Mouse (Mus musculus) neutrophil, adult 59 days (primary cell): ENCODE measurements around the gene Nr1h3. TPM values are rescaled to one million over a fixed set of nuclear protein-coding genes. Genes with fewer than 3 reads are reported as not detected.

Experiments used
- total RNA-seq, 2 experiments: library from RNA; stranded (reverse); gene quantifications; 1 replicate in 1 of 2; 2 replicates in 1 of 2; pipeline ENCODE4 v1.2.4; 2023

Nr1h3 gene
- total RNA-seq: 1 to 10 TPM in 1 of 2 experiments, under 1 TPM in 1; 0.56 to 1.7 TPM

DNA sequence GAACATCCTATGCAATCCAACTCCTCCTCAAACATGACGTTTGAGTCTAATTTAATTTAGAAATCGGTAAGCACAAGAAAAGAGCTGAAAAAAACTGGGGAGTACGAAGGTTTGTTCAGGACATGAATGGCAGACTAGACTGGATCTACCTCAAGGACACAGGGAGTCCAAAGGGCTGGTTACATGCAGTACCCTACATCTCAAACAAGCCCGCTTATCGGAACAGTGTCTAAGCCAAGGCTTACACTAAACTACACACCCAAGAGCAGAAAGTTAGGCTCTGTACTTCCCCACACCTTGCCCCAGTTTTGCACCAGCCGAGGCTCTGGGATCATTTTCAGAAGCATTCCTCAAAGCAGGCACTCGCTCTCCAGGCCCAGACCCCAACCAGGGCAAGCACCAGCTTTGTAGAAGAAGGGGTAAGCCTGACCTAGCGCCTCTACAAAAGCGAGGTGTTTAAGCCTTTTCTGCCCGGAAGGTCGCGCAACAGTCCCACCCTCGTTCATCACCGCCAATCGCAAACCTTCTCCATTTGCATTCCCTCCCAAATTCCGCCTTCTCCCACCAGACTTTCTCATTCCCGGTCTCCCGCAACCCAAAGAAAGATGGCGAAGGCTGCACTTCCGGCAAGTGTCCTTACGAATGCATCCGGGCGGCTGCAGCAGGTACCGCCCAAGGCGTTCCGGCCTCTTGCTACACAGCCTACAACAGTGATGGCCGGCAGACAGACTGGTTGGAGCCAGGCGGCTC, at the start of gene Nr1h3, which contains the start of gene Acp2:
Gene Nr1h3 (minus strand): TSS at position 613 of the 750 bp plus-strand sequence.
Gene Acp2 (plus strand): TSS at position 664 of the 750 bp plus-strand sequence.

DNA sequence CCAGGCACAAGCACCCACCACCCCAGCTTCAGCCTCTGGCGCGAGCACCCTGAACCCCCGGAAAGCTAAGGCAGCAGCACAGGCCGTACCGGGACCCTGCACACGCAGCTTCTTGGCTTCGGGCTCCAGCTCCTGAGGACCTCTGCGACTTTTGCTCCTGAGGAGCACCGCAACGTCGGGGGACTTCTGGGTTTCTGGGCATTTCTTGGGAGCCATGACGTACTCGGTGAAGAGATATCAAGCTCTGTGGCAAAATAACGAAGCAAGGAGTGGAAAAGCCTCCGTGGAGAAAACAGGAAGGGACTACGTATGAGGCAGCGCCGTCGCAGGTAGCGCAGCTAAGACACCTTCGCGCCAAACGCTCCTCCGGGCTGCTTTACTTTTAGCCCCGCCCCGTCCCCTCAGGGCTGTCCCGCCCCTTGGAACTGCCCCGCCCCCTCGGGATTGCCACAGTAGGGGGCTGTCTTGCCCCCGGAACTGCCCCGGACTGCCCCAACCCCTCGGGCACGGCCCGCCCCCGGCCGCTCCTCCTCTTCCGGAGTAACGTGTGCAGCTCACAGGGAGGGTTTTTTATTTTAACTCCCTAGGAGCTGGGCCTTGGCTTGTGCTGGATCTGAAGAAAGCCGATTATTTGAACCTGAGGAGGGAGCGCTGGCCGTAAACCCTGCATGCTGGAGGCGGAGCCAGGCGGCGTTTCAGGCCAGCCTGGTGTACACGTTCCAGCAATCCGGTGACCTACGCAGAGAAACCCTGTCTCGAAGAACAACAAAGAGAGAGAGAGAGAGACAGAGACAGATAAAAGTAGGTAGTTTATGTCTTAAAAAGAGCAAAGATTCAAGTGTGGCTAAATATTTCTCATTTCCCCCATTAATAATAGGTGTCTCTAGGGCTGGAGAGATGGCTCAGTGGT, 34.2 kb upstream of the Nr1h3 start, which contains the start of gene Ddb2:
Gene Ddb2 (minus strand): TSS at position 382 of the 910 bp plus-strand sequence.

DNA sequence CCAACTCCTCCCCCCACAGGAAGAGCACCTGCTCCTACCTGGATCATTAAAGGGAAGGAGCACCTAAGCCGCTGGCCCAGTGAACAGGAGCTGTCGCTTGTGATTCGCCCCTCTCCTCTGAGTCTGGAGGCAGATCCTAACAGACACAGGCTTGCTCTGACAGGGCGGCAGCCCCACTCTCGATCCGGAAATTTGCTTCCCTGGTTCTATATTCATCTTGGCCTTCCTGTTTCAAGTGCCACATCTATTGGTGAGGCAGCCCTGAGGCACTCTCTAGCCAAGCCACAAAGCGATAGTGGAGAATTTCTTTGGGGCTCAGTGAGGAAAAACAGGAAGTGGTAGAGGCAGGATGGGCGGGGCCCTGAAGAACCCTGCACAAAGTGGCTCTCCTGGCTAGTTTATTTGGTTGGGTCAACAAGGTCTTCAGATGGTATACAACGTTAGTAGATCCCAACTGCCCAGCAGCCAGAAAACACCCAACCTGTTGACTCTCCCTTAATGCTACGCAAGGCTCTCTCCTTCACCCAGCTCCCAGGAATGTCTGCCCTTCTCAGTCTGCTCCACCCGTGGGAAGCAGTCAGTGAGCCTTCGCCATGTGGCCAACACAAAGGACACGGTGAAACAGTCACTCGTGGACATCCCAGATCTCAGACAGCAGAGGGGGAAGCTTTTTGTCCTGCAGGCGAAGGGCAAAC, 18.8 kb downstream of the Nr1h3 start, which contains the start of gene Madd:
Gene Madd (minus strand): TSS at position 127 of the 695 bp plus-strand sequence.

Other genes starting within 250 kb of the Nr1h3 start
- gene Rapsn, start 167.2 kb downstream of the Nr1h3 start, total RNA-seq: under 1 TPM in 1 of 2 experiments, not detected in 1; 0.60 TPM
- 100 to 1,000 TPM; 113 TPM for gene Psmc3, start 148.8 kb downstream of the Nr1h3 start, total RNA-seq
- 10 to 100 TPM; 14.1 to 14.2 TPM for gene Slc39a13, start 132.4 kb downstream of the Nr1h3 start, total RNA-seq
- gene Spi1, start 120.4 kb downstream of the Nr1h3 start, total RNA-seq: 100 to 1,000 TPM; 498 to 504 TPM
- 1 to 10 TPM; 1.2 to 1.6 TPM for gene Mybpc3, start 84.7 kb downstream of the Nr1h3 start, total RNA-seq
- 10 to 100 TPM; 62.1 to 63.9 TPM for gene Madd, start 19.0 kb downstream of the Nr1h3 start, total RNA-seq
- gene Acp2, start 51 bp upstream of the Nr1h3 start, total RNA-seq: 10 to 100 TPM in 1 of 2 experiments, 1 to 10 TPM in 1; 9.8 to 11.1 TPM
- gene Ddb2, start 34.1 kb upstream of the Nr1h3 start, total RNA-seq: 1 to 10 TPM; 8.1 to 9.2 TPM
- not detected for gene Pacsin3, start 53.1 kb upstream of the Nr1h3 start, total RNA-seq
- 10 to 100 TPM; 82.1 to 94.3 TPM for gene Arfgap2, start 62.1 kb upstream of the Nr1h3 start, total RNA-seq
- gene 1110051M20Rik, start 241.9 kb upstream of the Nr1h3 start, total RNA-seq: 1 to 10 TPM; 2.4 to 2.8 TPM